Mouse (Mus musculus) CH12.LX (cell line): ENCODE results near the gene Tnik.

ENCODE experiments used
- CHD1 ChIP-seq: IDR thresholded peaks from 2 replicates; pipeline ENCODE4 v1.6.1; 2012; ENCODE audit warnings: low read depth, low read length, improper control_type of control experiment, inconsistent platforms
- CTCF ChIP-seq, 2 experiments: IDR thresholded peaks in 1 of 2; conservative IDR thresholded peaks in 1 of 2; 2 replicates each; pipeline ENCODE4 v1.5.1; 2011 to 2012; ENCODE audit warnings: low read depth in 2 of 2, low read length in 2 of 2, improper control_type of control experiment in 1 of 2, inconsistent platforms in 1 of 2, mild to moderate bottlenecking in 1 of 2, moderate library complexity in 1 of 2
- EP300 ChIP-seq: IDR thresholded peaks from 2 replicates; pipeline ENCODE4 v1.6.1; 2011; ENCODE audit warnings: low read length, improper control_type of control experiment
- HCFC1 ChIP-seq: IDR thresholded peaks from 2 replicates; pipeline ENCODE4 v1.6.1; 2012; ENCODE audit warnings: low read depth, mild to moderate bottlenecking, inconsistent platforms, low read length, improper control_type of control experiment
- NELFE ChIP-seq: IDR thresholded peaks from 2 replicates; pipeline ENCODE4 v1.6.1; 2011; ENCODE audit warnings: low read depth, low read length, improper control_type of control experiment
- PAX5 ChIP-seq: IDR thresholded peaks from 2 replicates; pipeline ENCODE4 v1.6.1; 2012; ENCODE audit warnings: low read length, inconsistent platforms, mixed read lengths
- POLR2A ChIP-seq: IDR thresholded peaks from 2 replicates; pipeline ENCODE4 v1.6.1; 2011; ENCODE audit warnings: low read depth, mild to moderate bottlenecking, improper control_type of control experiment, low read length
- RAD21 ChIP-seq: IDR thresholded peaks from 2 replicates; pipeline ENCODE4 v1.6.1; 2011; ENCODE audit warnings: low read depth, mild to moderate bottlenecking, low read length, improper control_type of control experiment, moderate library complexity
- TBP ChIP-seq: conservative IDR thresholded peaks from 2 replicates; pipeline ENCODE4 v1.6.1; 2011; ENCODE audit warnings: low read depth, low read length, improper control_type of control experiment
- ZMIZ1 ChIP-seq: IDR thresholded peaks from 2 replicates; pipeline ENCODE4 v1.6.1; 2012; ENCODE audit warnings: low read depth, mild to moderate bottlenecking, inconsistent platforms, low read length, improper control_type of control experiment

DNA sequence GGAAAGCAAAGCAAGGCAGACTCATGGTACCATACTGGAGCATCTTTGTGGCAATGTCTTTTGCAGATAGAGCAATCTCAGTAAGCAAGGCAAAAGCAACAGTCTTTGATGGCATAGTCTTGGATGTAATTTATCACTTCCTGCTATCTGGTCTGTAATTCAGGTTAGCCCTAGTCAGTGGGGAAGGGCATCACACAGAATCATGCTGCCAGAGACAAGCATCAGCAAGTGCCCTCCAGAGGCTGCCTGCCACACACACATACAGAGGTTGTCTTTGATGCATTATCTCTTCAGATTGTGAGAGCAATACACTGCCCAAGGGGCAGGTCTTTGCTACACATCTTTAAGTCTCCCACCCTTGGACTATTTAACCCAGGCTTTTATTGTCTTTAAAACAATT lies 8.9 kb downstream of the Tnik start:
- no peak for TF ChIP-seq NELFE
- TF ChIP-seq TBP, result no peak
- no peak for TF ChIP-seq CTCF (conservative IDR thresholded peaks at IDR 0.05 in 1 of 2, IDR thresholded peaks at IDR 0.05 in 1 of 2; ENCODE audit: low read depth in 2 of 2, low read length in 2 of 2)
- TF ChIP-seq EP300, result no peak
- TF ChIP-seq CHD1, result no peak
- no peak for TF ChIP-seq RAD21
- no peak for TF ChIP-seq ZMIZ1
- TF ChIP-seq POLR2A, result no peak
- TF ChIP-seq HCFC1, result no peak
- no peak for TF ChIP-seq PAX5
